Mouse (Mus musculus) heart, postnatal 10 days (tissue): ENCODE data around the gene Myh11. TPM values are rescaled to one million over a fixed set of nuclear protein-coding genes. Genes with fewer than 3 reads are reported as not detected.
A peak's percentile ranks its signal among the peaks of the same experiment; 100 is the strongest.

Experiments
- DNase-seq, 2 experiments: peaks; one replicate each; pipeline ENCODE4 v3.0.0; 2021
- intact Hi-C: fragments of 180-260 bp; cut with DNase I; formaldehyde crosslinking; loops from one replicate; pipeline ENCODE4 v1.15.1; 2025
- total RNA-seq, 2 experiments: library from RNA; stranded (reverse); gene quantifications; 2 replicates each; pipeline ENCODE4 v1.2.3; 2021

Gene Myh11
- 10 to 100 TPM; 23.3 to 27.3 TPM for total RNA-seq

- intact Hi-C loops = no loop called here
These were observed at the start of gene Myh11 for GRCm38 (mm10) chr16:14291223-14291622. TSS of gene Myh11 (minus strand) at chr16:14291372.

DNA sequence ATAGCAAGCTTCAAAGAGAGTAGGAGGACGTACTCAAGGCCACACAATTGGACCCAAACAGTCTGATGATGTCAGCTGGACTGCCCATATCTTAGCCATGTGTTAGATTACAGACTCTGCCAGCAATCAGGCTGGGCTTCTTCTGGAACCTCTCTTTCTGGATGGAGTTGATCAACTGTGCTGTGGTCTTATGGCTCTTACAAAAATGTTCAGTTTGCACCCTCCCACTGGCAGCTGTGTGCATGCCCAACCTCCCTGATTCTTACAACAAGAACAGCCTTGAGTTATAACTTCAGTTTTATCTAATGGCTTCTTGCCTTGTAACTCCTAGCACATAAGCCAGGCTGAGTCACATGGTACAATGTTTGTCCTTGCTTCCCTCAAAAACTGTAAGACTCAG lies 37.0 kb upstream of the Myh11 start:
- DNase-seq = no peak
- intact Hi-C loops = no loop called here

More at GRCm38 (mm10) chr16:14291223-14291622, at the start of gene Myh11:
- peak; percentile 83 to 89 for DNase-seq

DNA sequence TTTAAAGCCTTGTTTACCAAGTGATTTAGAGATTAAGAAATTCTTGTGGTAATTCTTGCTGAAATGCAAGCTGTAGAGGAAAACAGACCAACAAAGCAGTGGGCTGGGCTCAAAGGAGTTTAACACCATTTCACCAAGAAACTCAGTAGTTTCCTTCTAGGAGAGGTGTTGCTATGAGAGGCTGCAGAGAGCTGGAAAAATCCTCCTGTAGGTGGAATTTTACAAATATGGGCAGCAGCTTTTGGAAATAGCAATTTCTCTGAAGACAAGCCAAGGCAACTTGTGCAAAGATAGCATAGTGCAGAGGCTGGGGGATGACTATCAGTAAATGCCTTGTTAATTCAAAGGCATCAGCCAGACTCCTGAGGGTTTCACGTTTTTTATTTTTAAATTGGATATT lies 29.3 kb upstream of the Myh11 start:
- no peak for DNase-seq
- intact Hi-C loops = no loop called here

DNA sequence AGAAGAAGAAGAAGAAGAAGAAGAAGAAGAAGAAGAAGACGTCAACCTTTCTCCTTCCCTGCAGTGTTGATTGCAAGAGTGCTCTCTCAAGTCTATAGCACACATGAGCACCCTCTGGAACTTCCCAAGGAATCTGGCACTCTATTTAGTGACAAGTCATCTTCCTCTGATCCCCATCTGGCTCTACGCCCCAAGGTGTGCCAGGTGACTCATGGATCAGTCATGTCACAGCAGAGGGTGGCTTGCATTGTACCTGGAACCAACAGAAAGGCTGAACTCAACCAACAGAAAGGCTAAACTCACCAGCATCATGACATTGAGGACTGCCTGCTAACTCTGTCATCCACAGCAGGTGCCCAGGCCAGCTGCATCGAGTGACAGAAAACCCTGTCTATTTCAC lies 28.5 kb upstream of the Myh11 start:
- intact Hi-C loops = loop anchor here (5.0 to 10.0 kb wide), 4 partner anchors 38 to 415 kb away; partner anchors contain the start of genes Marf1, Mpv17l, Nde1 and Pdxdc1
- no peak for DNase-seq

- intact Hi-C loops = loop anchor here (5.0 to 10.0 kb wide), 4 partner anchors 40 to 412 kb away; partner anchors contain the start of genes Marf1, Mpv17l, Nde1 and Pdxdc1
- DNase-seq = peak; percentile 98
These were observed 26.0 kb upstream of the Myh11 start, which contains the start of gene Fopnl for GRCm38 (mm10) chr16:14316884-14317876. TSS of gene Fopnl (minus strand) at chr16:14317405.

GRCm38 (mm10) chr16:14312914-14313313 lies 21.7 kb upstream of the Myh11 start:
- intact Hi-C loops = loop anchor here (5.0 to 10.0 kb wide), 3 partner anchors 76 to 408 kb away; partner anchors contain the start of genes Mpv17l and Pdxdc1

DNA sequence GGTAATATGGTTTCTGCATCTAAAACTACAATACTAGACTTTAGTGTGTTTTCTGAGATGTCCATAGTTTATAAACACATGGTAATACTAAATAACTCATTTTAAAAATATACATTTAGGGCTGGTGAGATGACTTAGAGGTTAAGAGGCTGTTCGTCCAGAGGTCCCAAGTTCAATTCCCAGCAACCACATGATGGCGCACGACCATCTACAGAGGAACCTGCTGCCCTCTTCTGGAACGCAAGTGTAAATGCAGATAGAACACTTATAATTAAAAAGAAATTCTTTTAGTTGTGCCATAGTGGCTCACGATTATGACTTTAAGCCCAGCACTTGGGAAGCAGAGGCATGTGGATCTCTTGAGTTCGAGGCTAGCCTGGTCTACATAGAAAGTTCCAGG lies 20.2 kb upstream of the Myh11 start:
- peak in 1 of 2 experiments; percentile 50 for DNase-seq
- intact Hi-C loops = loop anchor here (5.0 to 10.0 kb wide), 3 partner anchors 74 to 407 kb away; partner anchors contain the start of genes Mpv17l and Pdxdc1

More at GRCm38 (mm10) chr16:14312914-14313313, 21.7 kb upstream of the Myh11 start:
- no peak for DNase-seq

DNA sequence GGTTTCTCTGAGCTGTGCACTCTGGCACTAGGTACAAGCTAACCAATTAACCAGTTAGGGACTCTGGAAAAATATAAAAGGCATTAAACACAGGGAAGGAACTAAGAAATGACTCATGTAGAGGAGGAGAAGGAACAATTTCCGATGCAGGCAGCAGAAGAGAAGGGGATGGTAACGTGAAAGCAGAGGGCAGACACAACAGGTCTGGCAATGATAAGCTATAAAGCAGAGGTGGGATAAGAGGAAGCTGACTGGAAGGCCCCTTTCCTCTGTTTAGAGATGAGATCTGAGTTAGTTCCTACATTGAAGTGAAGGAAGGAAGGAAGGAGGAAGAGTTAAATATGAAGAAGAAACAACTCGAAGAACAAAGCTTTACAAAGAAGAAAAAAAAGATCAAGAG lies 18.7 kb upstream of the Myh11 start:
- DNase-seq = no peak
- intact Hi-C loops = loop anchor here (5.0 to 10.0 kb wide), 3 partner anchors 73 to 405 kb away; partner anchors contain the start of genes Mpv17l and Pdxdc1

DNA sequence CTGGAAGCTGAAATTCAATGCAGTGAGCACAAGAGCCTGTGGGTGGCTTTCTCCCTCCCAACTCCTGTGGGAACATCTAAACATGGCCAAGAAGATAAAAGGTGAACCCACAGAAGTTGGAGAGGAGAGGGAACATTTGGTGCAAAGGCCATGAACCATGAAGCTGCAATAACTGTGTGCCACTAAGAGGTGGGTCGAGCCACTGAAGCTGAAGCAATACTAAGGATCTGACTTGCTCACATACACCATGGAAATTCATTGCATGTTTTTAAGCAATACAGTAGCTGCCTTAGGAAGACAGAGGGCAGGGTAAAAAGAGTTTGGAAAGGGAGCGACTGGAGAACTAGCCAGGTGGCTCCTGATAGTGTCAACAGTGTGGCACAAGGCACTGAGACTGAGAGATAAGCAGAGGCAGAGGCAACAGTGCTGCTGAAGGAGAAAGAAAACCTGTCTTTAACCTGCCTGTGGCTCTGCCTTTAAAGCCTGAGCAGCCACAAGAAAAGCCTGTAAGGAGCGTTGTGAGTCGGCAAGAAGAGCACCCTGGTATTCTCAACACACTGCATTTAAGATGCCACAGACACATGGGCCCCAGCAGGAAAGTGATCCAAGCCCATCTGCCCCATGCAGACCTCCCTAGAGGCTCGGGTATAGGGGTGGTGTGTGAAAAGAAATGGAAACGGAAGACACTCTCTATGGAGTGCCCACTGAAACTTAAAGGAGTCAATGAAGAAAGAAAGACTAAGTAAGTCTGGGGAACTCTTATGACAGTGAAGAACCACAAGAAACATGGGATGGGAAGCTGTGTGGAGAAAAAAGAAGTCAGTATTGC lies 17.3 kb upstream of the Myh11 start:
- intact Hi-C loops = no loop called here
- DNase-seq = no peak

DNA sequence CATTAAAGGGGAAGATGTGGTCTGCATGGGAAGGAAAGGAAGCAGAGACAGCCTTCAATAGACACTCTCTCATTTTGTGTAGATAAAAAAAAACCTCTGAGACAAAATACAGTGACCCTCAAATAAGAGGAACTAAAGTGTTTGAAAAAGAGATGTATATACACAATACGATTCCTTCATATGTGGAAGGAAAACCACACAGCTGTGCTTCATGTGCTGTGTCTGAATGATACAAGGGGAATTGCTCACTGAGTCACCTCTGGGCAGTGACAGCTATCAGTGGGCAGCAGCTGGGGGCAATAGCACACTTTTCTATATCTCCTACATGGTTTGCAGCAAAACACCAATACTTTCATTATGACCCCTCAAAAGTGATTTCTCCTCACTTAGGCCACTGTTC lies 16.2 kb upstream of the Myh11 start:
- no peak for DNase-seq
- intact Hi-C loops = no loop called here

DNA sequence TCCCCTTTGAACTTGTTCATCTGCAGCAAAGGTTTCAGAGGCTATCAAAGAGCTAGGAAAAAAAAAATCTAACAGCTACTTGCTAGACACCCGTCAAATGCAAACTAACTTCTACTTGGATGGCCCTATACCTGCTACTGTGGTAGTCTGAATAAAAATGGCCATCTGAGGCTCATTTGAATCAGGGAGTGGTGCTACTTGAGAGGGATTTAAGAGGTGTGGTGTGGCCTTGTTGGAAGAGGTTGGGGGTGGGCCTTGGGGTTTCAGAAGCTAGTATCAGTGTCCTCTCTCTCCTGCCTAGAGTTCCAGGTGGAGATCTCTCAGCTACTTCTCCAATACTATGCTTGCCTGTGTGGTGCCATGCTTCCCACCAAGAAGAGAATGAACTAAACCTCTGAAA lies 15.3 kb upstream of the Myh11 start:
- DNase-seq = no peak
- intact Hi-C loops = no loop called here

GRCm38 (mm10) chr16:14304791-14305190 lies 13.6 kb upstream of the Myh11 start:
- no peak for DNase-seq
- intact Hi-C loops = no loop called here

DNA sequence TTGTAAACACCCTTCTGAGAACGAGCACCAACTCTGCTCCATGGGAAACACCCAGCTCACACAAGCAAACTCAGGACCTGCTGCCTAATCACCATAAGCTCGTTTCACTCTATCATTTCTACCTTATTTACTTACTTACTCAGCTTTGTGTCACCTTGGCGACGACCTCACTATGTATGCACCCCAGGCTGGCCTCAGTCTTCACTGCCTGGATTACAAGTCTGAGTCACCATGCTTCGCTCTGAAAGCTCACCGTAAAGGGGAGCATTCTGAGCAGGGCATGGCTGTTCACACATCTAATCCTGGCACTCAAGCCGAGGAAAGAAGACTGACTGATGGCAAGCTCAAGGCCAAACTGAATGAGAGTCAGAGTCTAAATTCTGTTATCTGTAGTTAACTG lies 12.5 kb upstream of the Myh11 start:
- no peak for DNase-seq
- intact Hi-C loops = no loop called here

GRCm38 (mm10) chr16:14303148-14303547 lies 12.0 kb upstream of the Myh11 start:
- no peak for DNase-seq
- intact Hi-C loops = no loop called here

GRCm38 (mm10) chr16:14298461-14298860 lies 7.3 kb upstream of the Myh11 start:
- no peak for DNase-seq
- intact Hi-C loops = no loop called here

GRCm38 (mm10) chr16:14297746-14298145 lies 6.6 kb upstream of the Myh11 start:
- intact Hi-C loops = no loop called here

DNA sequence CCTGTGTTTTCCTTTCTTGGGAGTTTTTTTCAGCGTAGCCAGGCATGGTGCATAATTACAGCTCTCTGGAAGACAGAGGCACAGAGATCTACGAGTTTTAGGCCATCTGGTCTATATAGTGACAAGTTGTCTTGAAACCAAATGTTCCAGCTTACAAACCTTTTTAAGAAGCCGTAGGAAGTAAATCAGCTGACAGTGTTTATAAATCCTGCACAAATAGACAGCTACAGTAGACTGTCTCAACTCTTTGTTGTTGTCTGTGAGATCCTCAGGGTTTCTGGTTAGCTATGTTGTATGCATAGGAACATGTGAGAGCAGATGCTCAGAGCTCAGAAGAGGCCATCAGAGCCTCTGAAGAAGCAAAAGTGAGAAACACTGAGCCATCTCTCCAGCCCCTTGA lies 6.0 kb upstream of the Myh11 start:
- no peak for DNase-seq
- intact Hi-C loops = no loop called here

More at GRCm38 (mm10) chr16:14297746-14298145, 6.6 kb upstream of the Myh11 start:
- DNase-seq = no peak

DNA sequence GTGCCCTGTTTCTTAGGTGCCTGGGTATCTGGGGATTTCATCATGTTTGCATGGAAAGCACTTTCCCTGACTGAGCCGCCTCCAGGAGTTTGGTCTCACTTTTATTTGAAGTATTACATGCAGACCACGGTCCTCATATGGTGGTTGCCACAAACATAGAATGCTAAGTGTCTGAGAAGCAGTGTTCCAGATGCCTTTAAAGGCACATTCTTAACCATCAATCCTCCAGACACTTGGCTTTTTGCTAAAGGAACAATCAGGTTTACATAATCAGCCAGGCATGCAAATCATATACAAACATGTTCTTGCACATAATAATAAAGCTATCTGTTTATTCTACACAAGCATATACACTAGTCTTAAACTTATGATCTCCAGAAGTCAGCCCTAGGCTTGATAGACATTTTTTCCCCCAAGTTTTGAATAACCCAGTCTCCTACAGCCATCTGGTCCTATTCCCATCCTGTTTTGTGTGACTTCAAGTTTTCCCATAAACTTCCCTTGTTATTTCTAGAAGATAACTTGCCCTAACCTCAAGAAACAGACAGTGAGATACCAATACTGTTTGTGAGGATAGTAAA lies 5.5 kb upstream of the Myh11 start:
- intact Hi-C loops = no loop called here
- DNase-seq = no peak

- no peak for DNase-seq
- intact Hi-C loops = no loop called here
These were observed 4.1 kb upstream of the Myh11 start for GRCm38 (mm10) chr16:14295291-14295690.
